Mouse (Mus musculus) embryonic fibroblast, embryonic 13.5 days (primary cell): ENCODE data around the gene Ubr4.

ENCODE experiments used
- CTCF ChIP-seq: IDR thresholded peaks from 2 replicates; pipeline ENCODE4 v1.5.1; 2011; ENCODE audit warnings: mild to moderate bottlenecking, control low read depth, low read length, moderate library complexity, borderline replicate concordance; ENCODE audit not compliant: insufficient read depth
- POLR2A ChIP-seq: IDR thresholded peaks from 2 replicates; pipeline ENCODE4 v1.6.1; 2011; ENCODE audit warnings: low read depth, mild to moderate bottlenecking, control low read depth, low read length, moderate library complexity

- TF ChIP-seq CTCF, result no peak
- TF ChIP-seq POLR2A, result no peak
Measured at GRCm38 (mm10) chr4:139479176-139479575, 126.8 kb downstream of the Ubr4 start.
